Mouse (Mus musculus) thymus, adult 2 months (tissue): ENCODE results near the gene Klrg2. TPM values are rescaled to one million over a fixed set of nuclear protein-coding genes. Genes with fewer than 3 reads are reported as not detected.

ENCODE experiments used
- DNase-seq: peaks from one replicate; pipeline ENCODE4 v3.0.0; 2021
- H3K27ac ChIP-seq: fragments of 200-500 bp; 2 replicates; pipeline ENCODE4 v1.5.1; 2012; ENCODE audit warnings: low read length, control low read depth; ENCODE audit not compliant: control insufficient read depth, insufficient read depth
- H3K27me3 ChIP-seq: fragments of 200-500 bp; 2 replicates; pipeline ENCODE4 v1.6.1; 2012; ENCODE audit warnings: mild to moderate bottlenecking, low read length, moderate library complexity, mixed read lengths; ENCODE audit not compliant: control insufficient read depth, insufficient read depth
- H3K36me3 ChIP-seq: fragments of 200-500 bp; 2 replicates; pipeline ENCODE4 v1.6.1; 2012; ENCODE audit warnings: mild to moderate bottlenecking, low read length, moderate library complexity; ENCODE audit not compliant: control insufficient read depth, insufficient read depth
- H3K4me1 ChIP-seq: fragments of 200-500 bp; replicated peaks from 2 replicates; pipeline ENCODE4 v1.6.1; 2012; ENCODE audit warnings: low read length; ENCODE audit not compliant: control insufficient read depth, insufficient read depth
- H3K4me3 ChIP-seq: fragments of 200-500 bp; 2 replicates; pipeline ENCODE4 v1.5.1; 2012; ENCODE audit warnings: mild to moderate bottlenecking, low read length, control low read depth, moderate library complexity; ENCODE audit not compliant: control insufficient read depth, insufficient read depth
- CTCF ChIP-seq: fragments of 200-500 bp; IDR thresholded peaks from 2 replicates; pipeline ENCODE4 v1.5.1; 2012; ENCODE audit warnings: mild to moderate bottlenecking, control low read depth, low read length, moderate library complexity, borderline replicate concordance; ENCODE audit not compliant: control insufficient read depth, poor library complexity, insufficient read depth; ENCODE audit errors: extremely low read depth
- POLR2A ChIP-seq: fragments of 200-500 bp; IDR thresholded peaks from 2 replicates; pipeline ENCODE4 v1.6.1; 2012; ENCODE audit warnings: mild to moderate bottlenecking, low read length, control low read depth, moderate library complexity; ENCODE audit not compliant: control insufficient read depth, poor library complexity, insufficient read depth; ENCODE audit errors: extremely low read depth
- WGBS: fragments of 180-500 bp; shearing (Covaris S2); methylation state at CpG from one replicate; pipeline ENCODE4 v1.1.7; 2018; 5-methylcytosine and 5-hydroxymethylcytosine counted together
- polyA plus RNA-seq: library from polyadenylated mRNA; depleted of rRNA; stranded (reverse); fragments of >200 nt; gene quantifications from 2 replicates; pipeline ENCODE4 v1.2.3, GENCODE M21; 2012; rRNA removed

The Klrg2 gene
- polyA plus RNA-seq, 1 experiment, result 0.44 TPM

DNA sequence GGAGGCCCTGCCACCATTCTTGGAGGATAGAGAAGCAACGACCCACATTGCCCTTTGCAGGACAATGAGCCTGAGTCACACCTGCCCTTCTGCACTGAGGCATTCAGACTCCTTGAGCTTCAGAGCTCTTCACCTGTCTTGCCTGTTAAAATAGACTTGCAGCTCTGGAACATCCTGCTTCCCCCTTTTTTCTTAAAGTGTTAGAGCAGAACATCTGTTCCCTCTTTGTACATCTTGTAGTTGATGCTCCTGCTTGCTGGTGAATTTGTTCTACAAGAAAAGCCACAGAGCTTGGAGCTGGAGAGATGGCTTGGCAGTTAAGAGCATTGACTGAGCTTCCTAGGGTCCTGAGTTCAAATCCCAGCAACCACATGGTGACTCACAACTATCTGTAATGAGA is 14.6 kb downstream of the Klrg2 start:
- TF ChIP-seq POLR2A (no peak), CTCF (no peak)
- peaks cover 9% of the 10 kb centered on the region; the same call in 1 of the 2 replicates for H3K36me3 ChIP-seq
- 89% methylated on average over 1 of the region's 1 CpGs for WGBS

DNA sequence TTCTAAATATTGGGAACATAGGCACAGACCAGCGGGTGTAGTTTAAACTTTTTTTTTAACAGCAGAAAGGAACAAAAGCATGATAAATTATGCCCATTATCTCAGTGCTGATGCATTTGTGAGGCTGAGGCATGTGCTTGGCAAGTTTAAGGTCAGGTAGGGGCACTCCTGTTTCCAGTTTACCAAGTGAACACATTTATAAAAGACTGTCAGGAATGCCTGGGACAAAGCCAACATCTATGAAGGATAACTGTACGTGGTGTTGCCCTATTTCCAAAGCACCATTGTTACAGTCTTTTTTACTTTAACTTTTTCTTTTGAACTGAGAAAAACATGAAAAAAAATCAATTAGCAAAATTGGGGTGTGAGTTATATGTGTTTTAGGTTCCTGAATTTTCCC is 27.1 kb downstream of the Klrg2 start:
- Histone ChIP-seq H3K4me1 (no peaks in the 10 kb centered on the region), H3K27ac (no peak overlapping the region), H3K27me3 (no peaks in the 10 kb centered on the region), H3K4me3 (no peak overlapping the region), H3K36me3 (peaks cover 43% of the 10 kb centered on the region)
- WGBS, result 95% methylated on average over 2 of the region's 2 CpGs
- DNase-seq, result no peak
- TF ChIP-seq POLR2A, result no peak

More for the DNA sequence above, 14.6 kb downstream of the Klrg2 start:
- Histone ChIP-seq H3K4me1 (no peaks in the 10 kb centered on the region), H3K27ac (no peak overlapping the region), H3K27me3 (no peaks in the 10 kb centered on the region), H3K4me3 (no peak overlapping the region)
- no peak for DNase-seq

GRCm38 (mm10) chr6:38597481-38597880 is 39.6 kb downstream of the Klrg2 start:
- WGBS, result 95% methylated on average over 4 of the region's 4 CpGs
- TF ChIP-seq CTCF (no peak), POLR2A (no peak)
- no peaks in the 10 kb centered on the region for H3K4me1 ChIP-seq
- H3K27me3 ChIP-seq, result no peaks in the 10 kb centered on the region
- no peak for DNase-seq
- H3K4me3 ChIP-seq, result no peak overlapping the region
- H3K27ac ChIP-seq, result no peak overlapping the region
- H3K36me3 ChIP-seq, result peaks cover 59% of the 10 kb centered on the region

GRCm38 (mm10) chr6:38581711-38582110 is 55.3 kb downstream of the Klrg2 start:
- Histone ChIP-seq H3K4me1 (no peaks in the 10 kb centered on the region), H3K4me3 (no peak overlapping the region), H3K27me3 (no peaks in the 10 kb centered on the region), H3K27ac (no peak overlapping the region), H3K36me3 (peaks cover 39% of the 10 kb centered on the region)
- DNase-seq, result no peak
- WGBS, result 35% methylated on average over 3 of the region's 3 CpGs
- TF ChIP-seq CTCF (no peak), POLR2A (no peak)

DNA sequence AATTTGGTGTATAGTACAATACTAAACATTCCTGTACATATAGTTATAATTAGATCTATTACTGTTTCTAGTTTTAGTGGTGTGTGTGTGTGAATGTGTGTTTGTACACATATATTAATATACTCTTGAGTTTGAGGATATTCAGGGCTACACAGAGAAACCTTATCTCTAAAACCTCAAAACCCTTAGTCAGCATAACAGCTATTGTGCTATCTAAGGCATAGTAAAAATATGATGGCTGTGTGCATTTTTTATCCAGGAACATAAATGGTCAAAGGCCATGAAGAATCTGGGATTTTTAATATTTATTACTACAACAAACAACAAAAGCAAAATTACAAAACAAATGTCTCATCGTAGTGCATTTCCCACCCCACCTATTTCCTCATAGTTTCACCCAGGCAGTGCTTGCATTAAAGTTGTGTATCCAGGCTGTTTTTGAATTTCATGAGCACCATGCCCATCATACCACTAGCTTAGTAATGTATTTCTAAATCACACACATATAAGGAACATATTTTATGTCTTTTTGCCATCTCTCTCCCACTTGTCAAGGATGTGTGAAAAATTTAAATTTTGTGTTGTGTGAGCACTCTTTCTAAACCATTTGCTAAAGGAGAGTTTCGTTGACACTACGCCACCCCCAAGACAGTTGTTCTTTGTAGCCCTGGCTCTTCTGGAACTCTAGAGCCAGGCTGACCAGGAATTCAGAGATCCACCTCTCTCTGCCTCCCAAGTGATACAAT is 56.8 kb downstream of the Klrg2 start:
- WGBS, result 96% methylated on average over 3 of the region's 3 CpGs
- no peak for TF ChIP-seq POLR2A
- TF ChIP-seq CTCF, result no peak
- H3K27me3 ChIP-seq, result no peaks in the 10 kb centered on the region
- H3K36me3 ChIP-seq, result peaks cover 27% of the 10 kb centered on the region
- H3K4me3 ChIP-seq, result no peak overlapping the region
- H3K27ac ChIP-seq, result no peak overlapping the region
- no peak for DNase-seq
- H3K4me1 ChIP-seq, result no peaks in the 10 kb centered on the region

DNA sequence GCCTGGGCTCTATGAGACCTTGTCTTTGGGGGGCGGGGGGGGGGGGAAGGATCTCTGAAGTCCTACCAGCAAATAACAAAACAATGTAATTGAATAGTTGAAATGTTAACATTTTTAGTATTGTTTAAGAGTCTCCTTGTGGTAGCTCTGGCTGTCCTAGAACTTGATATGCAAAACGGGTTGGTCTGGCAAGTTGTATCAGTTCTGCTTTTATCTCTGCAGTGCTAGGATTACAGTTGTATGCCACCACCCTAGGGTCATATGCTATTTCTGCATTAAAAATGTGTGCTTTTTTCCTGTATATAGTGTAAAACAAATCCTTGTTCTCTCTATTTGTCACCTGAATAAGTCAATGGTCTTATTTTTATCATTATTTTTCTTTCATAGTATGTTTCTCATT is 60.9 kb downstream of the Klrg2 start:
- Histone ChIP-seq H3K27ac (no peak overlapping the region), H3K4me3 (no peak overlapping the region), H3K27me3 (no peaks in the 10 kb centered on the region), H3K4me1 (no peaks in the 10 kb centered on the region), H3K36me3 (peaks cover 37% of the 10 kb centered on the region)
- 98% methylated on average over 2 of the region's 2 CpGs for WGBS
- no peak for TF ChIP-seq CTCF
- TF ChIP-seq POLR2A, result no peak
- no peak for DNase-seq

Other genes starting within 250 kb of the Klrg2 start
- gene Ubn2, start 203.3 kb downstream of the Klrg2 start, polyA plus RNA-seq, result 16.2 and 16.6 TPM in 2 replicates
- 152 and 185 TPM in 2 replicates for gene Fmc1, start 103.7 kb downstream of the Klrg2 start, polyA plus RNA-seq
- gene Luc7l2, start 85.9 kb downstream of the Klrg2 start, polyA plus RNA-seq, result 48.5 and 64.3 TPM in 2 replicates
- 0.67 and 0.93 TPM in 2 replicates for gene Clec2l, start 25.8 kb upstream of the Klrg2 start, polyA plus RNA-seq
- gene Tbxas1, start 238.2 kb upstream of the Klrg2 start, polyA plus RNA-seq, result 4.7 and 6.0 TPM in 2 replicates
- gene Hipk2, start 238.9 kb upstream of the Klrg2 start, polyA plus RNA-seq, result 16.9 and 19.8 TPM in 2 replicates